Mouse (Mus musculus): ENCODE measurements around the gene Tmem192.
"Not testable (repeated sequence)": the region's sequence is repeated elsewhere in the genome, so short reads cannot be mapped to it uniquely, and the experiment has no call there.

Tmem192 gene

DNA sequence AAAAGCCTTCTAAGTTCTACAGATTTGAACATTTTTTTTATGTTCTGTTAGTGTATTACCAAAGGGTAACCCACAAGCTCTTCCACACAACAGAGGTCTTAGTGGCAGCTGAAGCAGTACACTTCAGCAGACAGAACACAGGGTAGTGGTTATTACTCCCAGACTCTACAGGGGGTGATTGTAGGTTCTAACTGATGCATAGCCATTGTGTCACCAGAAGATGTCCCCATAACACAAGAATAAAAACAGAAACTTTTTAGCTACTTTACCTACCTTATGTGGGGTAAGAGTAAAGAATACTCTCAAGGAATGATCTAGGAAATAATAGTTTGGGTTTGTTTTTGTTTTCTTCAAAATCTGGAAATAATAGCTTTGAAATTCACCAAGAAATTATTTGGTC, 15.9 kb downstream of the Tmem192 start:
- peak; percentile 26 for DNase-seq (ENCODE audit: low read depth, low spot score)

DNA sequence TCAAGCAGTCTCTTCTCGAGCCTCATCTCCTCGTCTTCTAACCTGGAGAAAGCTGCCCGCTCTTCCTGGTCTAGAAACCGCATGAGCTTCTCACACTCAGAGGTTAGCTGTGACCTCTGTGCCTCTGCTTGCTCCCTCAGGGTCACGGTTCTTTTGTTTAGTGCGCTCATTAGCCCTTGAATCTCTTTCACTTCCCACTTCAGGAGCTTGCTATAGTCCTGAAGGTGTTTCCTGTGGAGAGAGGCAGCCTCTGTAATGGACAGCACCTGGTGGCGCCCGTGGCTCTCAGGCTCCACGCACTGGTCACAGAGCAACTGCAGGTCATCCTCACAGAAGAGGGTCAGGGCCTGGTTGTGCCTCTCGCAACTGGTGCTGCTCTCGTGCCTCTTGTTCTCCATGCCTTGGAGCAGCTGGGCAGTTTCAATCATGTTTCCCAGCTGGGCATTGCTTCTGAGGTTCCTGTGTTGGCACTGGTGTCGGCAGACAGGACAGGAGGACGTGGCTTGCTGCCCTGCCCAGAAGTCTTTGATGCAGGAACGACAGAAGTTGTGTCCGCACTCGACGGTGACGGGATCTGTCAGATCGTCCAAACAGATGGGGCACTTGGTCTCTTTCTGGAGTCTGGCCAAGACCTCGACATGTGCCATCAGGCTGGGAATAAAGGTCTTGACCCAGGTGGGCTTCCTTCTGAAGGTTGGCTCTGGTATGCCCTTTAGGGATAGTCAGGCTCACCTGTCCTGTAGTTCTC, 36.3 kb downstream of the Tmem192 start:
- DNase-seq (ENCODE audit: low read depth, low spot score), result no peak

DNA sequence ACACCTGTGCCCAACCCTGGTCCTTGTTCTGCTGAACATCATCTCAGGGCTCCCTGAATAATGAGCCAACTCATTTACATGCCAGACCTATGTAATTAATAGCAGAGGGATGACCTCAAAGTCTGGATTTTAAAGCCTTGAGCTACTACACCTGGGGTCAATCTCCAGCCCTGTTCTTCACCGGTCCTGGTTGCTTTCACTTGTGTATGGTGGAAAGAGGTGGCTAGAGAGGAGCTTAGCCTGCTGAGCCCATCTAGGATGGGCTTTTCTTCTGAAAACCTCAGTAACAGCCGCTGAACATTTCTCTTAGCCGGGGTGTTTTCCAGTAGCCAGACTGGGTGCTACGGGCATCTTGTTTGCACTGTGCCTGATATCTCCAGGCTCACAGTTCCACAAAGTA, 40.7 kb downstream of the Tmem192 start, which contains the start of gene Trim75:
TSS of gene Trim75 (minus strand) at position 101 of the 400 bp plus-strand sequence.
- no peak for DNase-seq (ENCODE audit: low read depth, low spot score)

DNA sequence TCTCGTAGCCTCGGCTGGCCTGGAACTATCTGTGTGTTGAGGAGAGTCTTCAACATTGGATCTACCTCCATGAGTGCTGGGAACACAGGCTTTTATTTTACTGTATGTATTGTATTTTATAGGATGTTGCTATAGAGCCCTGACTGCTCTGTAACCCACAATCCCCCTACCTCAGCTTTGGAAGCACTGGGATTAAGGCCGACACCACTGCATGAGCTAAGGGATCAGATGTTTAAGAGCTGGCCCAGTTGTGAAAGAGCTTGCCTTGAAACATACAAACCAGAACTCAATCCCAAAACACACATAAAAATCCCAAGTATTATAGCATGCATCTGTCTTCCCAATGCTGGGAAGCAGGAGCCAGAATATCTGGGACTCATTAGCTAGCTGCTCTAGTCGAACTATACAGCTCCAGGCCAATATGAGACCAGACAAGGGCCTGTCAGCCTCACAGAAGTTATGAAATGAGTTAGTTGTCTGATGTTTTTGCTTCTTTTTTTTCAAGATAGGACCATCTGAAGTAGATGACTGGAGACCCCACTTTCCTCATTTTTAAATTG, 51.9 kb downstream of the Tmem192 start:
- no peak for DNase-seq (ENCODE audit: low read depth, low spot score)

DNA sequence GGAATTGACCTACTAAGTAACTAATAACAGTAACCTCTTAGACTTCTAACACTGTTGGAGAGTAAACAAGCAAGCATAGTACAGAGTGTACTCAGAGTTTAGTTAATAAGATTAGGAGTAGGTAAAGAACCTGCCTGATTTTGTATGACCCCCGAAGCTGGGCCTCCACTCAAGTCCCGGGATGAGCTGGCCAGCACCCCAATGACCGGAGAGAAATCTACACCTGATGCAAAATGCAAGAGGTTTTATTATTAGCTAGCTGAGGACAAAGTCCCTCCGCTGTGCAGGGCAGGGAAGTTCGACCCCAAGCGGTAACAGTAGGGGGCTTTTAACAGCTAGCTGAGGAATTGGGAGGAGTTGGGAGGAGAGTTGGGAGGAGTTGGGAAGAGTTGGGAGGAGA, 60.6 kb downstream of the Tmem192 start:
- DNase-seq (ENCODE audit: low read depth, low spot score), result not testable (repeated sequence)

DNA sequence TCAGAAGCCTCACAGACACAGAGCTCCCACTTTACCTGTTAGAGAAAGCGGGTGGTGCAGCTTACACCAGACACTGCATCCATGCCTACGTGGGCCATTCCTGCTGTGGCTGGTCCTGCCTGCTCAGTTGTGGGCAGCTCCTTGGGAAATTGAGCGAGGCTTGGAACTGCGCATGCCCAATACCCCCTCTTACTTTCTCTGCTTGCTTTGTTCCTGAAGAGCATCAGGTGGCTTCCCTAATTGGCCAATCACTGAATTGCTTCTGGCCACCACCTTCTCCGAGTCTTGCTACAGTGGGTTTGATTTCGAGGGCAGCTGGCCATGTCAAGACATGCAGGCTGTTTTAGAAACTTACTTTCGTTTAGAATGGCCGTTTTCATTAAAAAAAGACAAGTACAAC, 71.4 kb downstream of the Tmem192 start, which contains the start of the genes Trim61 and Trim60:
TSS of gene Trim61 (minus strand) at position 101 of the 400 bp plus-strand sequence.
TSS of gene Trim60 (minus strand) at position 162 of the 400 bp plus-strand sequence.
- DNase-seq (ENCODE audit: low read depth, low spot score), result no peak

Measured in CD4-positive, CD25-positive, alpha-beta regulatory T cell, adult 2 months (primary cell).